Mouse (Mus musculus) urinary bladder, postnatal 36 days (tissue): ENCODE data around the gene Hamp.

Experiments
- DNase-seq, 2 experiments: peaks; one replicate each; pipeline ENCODE4 v3.0.0; 2022; ENCODE audit warnings: low spot score in 2 of 2, mixed read lengths in 1 of 2

Gene Hamp

DNA sequence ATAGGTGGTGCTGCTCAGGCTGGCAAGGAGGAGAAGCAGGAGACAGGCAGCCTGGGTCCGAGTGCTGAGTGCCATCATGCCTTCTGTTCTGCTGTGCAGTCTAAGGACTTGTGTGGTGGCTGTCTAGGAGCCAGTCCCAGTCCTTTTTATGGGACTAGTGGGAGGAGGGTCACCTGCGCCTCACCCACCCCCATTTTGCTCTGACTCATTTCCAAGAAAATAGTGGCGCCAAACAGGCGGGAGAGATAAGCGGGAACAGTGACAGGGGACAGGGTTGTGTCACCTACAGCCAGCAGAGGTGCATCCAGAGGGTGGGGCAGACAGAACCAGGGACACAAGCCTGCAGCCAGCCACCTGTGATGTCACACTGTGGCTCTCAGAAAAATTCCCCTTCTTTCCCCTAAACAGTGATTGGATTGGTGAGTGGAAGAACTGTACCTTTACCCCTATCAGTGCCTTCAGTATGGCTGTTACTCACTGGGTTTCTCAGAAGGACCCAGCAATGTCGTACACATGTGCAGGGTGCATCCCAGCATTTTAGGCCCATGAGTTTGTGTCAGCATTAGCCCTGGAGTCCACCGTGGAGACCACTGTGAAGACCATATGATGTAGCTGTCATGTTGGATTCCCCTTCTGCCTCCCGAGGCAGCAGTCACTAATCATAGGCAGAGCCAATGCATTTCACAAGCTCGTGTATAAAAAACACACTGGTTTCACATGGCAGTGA lies at the start of gene Hamp:
TSS of gene Hamp (minus strand) at position 124 of the 727 bp plus-strand sequence.
- no peak for DNase-seq

DNA sequence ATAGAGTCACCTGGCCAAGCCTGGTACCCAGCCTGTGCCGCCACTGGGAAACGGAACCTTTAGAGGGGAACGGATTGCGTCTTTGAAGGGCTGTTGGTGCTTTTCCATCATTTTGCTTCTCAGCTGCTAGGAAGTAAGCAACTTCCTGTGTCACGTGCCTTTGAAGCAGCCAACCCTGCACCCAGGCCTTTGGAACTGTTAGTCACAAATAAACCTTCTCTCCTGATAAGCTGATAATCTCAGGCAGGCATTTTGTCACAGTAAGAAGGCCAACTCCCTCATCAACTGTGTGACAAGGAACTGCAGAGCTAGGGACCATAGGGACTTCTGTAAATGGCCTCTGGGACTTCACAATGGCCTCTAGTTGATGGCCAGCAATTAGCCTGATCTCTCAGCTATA lies 48.3 kb upstream of the Hamp start:
- no peak for DNase-seq

DNA sequence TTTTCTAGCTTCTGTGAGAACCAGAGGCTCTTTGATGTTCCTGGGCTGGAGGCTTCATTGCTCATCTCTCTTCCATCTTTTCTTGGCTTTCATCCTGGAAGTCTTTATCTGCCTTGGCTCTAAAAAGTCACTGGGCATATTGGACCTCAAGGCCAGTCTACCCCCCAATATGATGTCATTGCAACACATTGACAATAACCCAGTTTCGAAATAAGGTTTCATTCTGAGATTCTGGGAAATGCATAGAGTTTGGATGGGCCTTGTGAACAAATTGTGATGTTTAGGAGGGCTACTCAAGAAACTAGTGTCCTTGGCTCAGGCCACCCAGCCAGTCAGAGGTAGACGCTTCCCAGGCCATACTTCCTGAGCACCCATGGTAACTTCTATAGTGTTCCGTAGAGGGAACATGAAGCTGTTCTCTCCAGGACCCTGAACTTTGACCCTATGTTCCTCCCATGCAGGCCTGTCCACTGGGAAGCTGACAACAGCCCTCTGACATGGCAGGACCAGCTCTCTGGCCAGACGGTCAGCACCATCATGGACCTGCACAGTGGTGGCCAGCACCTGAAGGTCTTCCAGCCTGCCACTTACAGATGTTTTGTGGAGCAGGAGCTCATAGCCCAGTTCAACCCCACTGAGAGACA lies 44.8 kb upstream of the Hamp start:
- no peak for DNase-seq

DNA sequence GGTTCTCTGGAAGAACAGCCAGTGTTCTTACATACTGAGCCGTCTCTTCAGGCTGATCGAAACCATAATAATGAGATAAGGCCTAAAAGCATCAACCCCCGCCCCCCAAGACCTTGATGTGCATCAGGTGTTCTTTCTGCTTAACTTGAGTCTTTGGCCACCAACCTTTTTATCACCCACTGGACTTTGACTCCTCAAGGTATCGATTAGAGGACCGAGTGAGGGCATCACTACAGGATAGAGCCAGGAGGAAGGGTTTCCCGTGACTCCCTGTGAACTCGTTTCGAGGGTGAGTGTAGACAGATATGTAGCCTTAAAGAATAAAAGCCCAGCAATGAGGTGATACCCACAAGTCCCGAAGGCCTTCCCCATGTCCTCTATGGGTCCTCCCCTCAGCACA lies 41.5 kb upstream of the Hamp start:
- no peak for DNase-seq

DNA sequence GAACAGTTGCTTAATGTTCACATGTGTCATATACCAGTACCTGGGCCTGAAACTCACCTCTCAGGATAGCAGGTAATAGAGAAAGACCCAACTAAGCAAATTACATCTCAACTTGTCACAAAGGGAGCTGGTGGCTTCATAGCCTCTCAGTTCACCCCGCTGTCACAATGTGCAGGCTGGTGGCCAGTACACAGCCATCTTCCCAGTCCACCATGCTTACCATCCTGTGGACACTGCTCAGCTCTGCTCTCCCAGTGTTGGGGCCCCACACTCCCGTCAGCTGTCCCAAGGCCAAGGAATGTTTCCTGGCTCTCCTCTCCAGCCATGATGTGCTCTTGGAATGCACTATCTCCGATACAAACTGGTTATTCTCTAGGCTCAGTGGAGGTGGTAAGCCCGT lies 37.9 kb upstream of the Hamp start:
- DNase-seq = no peak

DNA sequence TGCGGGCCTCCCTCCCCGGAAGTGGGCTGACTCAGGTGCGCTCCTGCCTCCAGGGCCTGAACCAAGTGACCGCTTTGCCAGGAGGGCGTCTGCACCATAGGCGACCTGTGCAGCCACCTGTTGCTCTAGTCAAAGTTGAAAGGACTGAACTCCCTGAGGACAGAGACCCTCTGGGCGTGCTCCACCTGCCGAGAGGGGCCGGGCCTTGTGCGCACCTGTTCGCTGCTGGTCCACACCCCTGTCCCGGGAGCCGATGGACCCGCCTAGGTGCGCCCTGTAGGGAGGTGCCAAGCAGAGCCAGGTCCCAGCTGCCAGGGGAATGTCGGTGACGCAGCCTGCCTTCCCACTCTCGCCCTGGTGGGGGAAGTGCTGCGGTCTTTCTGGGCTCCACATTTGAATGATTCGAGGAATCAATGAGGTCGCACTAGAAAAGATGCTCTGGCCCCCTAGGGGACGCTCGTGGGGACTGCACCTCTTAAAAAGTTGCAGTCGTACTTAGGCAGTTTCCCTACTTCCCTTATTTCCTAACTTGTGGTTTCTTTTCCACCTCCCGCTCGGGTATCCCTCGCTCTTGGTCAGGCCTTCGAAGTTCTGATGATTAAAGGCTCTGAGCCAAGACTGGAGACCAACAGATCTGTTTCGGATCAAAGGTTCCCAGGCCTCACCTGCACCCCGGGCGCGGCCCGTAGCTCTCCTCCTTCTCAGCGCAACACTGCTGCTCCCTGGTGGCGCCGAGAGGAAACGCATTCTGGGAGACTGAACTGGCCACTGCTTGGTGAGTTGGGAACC lies 29.9 kb upstream of the Hamp start, which contains the start of gene Fam187b:
TSS of gene Fam187b (plus strand) at position 290 of the 789 bp plus-strand sequence.
- DNase-seq = peak; percentile 86 to 90

DNA sequence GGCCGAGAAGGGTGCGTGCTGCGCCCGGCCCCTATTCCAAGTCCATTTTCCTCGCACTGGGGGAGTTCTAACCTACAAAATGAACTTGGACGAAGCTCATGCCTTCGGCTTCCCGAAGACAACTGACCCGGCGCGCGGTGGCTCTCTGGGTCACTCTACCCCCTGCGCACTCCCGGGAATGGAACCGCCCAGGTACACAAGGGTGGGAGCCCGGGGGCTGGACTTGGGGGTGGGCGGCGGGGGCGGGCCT lies 29.3 kb upstream of the Hamp start, which contains the start of gene Lsr:
TSS of gene Lsr (minus strand) at position 214 of the 250 bp plus-strand sequence.
- DNase-seq = no peak

DNA sequence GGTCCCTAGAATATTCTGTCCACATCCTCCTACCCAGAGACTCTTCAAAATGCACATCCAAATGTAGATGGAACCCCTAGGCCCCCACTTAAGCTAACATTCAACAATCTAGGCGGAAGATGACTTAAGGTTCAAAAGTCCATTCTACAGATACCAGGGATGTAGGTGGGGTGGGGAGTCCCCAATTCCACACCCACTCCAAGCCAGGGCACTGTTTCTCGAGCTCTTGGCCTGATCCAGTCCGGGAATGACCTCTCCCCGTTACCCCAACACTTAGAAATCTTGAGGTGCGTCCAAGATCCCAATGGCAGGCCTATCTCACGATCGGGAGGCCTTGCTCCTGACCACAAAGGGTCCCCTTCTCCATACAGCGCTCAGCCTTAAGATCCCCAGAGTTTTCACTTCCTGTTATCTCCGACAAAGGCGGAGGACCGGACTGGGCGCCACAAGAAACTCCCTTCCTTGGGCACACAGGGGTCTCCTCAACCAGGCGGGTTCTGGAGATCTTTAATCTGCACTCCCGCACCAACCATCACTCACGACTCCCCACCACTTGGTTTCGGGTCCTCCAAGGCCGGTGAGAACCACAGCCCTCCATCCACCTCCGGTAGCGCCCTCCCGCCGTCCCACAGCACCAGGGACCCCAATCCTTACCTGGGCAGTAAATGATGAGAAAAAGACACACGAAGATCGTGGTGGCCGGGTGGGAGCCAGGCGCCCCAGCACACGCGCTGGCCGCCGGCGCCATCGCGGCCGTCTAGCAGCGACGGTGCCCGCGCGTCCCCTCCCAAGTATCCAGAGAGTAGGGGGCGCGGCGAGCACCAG lies 28.8 kb upstream of the Hamp start:
- DNase-seq = no peak

DNA sequence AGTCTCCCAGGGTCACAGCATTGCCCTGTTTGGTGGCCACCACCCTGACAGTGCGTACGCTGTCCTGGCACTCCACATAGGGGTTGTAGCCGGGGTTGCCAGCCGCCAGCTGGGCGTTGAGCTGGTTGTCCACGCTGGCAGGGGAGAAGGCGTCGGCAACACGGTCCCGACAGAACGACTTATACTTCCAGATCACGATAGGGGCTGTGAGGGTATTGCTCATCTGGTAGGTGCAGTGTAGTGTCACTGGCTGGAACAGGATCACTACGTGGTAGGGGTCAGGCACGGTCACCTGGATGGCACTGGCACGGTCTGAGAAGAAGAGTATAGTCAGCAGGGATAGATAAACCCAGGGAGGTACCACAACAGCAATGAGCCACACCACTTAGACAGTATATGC lies 28.1 kb upstream of the Hamp start:
- DNase-seq = no peak

DNA sequence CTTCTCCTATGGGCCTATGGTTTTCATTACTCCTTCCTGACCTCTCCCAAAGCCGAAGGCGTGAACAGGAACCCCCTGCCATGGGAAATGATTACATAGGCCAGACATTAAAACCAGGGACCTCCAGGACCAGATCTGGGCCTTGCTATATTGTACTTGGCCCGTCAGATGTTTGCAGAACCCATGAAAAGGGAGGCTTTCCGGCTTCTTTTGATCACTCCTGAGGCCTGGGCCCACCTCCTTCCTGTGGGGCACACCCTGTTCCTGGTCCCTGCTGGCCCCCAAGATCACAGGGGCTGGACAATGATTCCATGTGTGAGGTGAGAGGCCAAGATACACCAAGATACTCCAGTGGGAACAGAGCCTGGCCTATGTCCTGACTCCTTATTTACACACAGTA lies 25.3 kb upstream of the Hamp start:
- DNase-seq = no peak

DNA sequence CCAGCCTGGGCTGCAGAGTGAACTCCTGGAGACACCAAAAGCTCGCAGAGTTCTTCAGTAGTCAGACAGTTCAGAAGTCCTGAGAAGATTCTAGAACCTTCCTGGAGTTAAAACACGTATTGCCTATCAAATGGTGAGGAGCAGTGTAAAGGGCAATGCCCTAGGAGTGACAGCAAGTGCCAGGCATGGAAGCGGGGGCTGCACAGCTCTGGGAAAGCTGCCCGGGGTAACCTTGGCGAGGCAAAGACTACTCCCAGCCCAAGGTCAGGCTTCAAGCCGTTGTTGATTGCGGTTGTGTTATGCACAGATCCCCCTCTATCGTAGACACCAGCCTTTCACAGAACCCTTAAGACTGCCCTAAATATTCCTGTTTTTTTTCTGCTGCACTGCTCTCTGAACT lies 24.8 kb upstream of the Hamp start:
- no peak for DNase-seq

DNA sequence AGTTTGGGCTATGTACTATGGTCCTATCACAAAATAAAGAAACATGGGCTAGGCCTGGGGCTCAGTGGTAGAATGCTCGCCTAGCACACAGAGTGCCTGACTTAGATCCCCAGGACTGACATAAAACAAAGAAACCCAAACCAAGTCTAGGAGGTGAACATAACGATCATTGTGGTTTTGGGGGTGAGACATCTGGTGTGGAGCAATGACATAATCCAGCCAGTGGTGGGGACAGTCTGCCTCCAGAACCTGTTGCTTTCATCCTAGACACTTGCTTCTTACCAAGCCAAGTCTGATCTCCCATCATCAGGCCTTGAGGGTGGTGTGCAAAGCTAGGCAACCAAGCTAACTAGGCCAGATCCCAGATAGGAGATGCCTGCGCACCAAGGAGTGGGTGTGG lies 22.8 kb upstream of the Hamp start:
- DNase-seq = no peak

DNA sequence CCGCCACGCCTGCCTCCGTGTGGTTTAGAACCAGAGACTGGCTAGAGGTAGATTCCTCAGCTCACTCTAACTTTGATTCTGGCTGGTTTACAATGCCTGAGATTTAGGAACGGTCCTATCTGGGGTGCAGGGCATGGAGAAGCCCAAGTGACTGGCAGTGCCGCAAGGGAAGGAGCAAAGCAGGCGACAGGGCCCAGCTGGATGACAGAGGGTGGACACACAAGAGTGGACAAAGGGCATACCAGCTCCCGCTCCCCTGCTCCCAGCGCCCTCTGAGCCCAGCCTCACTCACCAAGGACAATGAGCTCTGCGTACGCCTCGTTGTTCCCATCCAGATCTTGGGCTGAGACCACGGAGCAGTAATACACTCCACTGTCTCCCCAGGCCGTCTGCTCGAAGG lies 21.8 kb upstream of the Hamp start:
- DNase-seq = no peak

DNA sequence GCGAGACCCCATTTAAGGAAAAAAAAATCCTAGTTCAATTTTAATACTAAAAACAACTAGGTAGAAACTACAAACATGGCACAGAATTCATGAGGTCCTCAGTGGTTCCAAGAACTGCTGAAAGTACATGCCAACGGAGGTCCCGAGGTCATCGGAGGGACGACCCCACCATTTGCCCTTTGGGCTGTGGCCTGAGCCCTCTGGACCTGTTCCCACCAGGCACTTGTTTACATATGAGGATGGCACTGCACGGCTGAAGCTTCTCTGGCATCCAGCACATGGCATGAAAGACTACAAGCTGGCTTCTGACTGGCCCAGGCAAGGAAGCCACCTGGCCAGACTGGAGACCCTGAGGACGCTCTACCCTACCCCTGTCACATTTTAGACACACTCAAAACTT lies 20.5 kb upstream of the Hamp start:
- no peak for DNase-seq

DNA sequence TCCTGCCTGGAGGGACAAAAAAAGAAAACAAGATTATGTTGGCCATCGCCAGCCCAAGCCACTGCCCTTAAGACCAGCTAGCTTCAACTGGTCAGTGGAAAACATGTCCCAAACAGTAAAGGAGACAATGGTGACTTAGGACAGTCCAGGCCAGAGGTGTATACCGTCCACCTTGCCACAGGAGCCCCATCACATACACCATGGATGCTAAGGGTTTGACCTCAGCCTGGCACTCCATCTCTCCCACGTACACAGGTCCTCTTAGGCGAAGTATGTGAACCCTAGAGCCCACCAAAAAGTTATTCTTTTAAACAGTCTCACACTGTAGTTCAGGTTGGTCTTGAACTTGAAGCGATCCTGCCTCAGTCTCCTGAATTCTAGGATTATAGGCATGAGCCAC lies 19.0 kb upstream of the Hamp start:
- DNase-seq = no peak

DNA sequence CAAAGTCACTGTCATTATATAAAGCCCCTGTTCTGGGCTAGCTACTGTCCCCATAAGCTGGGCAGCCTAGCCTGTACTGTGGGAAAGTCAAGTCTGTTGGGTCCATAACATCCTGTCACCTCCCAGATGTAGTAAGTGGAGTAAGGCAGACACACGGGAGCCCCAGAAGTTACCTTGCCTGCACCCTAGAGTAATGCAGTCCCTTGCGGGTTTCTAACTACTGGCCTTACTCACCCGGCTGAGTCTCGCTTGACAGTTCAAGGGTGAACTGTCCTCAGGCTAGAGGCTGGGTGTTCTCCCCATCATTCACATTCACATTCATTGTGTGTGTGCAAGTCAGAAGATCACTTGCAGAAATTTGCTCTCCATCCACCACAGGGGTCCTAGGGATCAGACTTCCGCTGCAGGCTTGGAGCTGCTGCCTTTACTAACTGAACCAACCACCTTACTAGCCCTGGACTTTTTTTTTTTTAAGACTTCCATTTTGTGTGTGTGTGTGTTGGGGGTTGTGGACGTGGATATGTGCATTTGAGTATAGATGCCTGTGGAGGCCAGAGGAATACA lies 16.0 kb upstream of the Hamp start:
- no peak for DNase-seq

DNA sequence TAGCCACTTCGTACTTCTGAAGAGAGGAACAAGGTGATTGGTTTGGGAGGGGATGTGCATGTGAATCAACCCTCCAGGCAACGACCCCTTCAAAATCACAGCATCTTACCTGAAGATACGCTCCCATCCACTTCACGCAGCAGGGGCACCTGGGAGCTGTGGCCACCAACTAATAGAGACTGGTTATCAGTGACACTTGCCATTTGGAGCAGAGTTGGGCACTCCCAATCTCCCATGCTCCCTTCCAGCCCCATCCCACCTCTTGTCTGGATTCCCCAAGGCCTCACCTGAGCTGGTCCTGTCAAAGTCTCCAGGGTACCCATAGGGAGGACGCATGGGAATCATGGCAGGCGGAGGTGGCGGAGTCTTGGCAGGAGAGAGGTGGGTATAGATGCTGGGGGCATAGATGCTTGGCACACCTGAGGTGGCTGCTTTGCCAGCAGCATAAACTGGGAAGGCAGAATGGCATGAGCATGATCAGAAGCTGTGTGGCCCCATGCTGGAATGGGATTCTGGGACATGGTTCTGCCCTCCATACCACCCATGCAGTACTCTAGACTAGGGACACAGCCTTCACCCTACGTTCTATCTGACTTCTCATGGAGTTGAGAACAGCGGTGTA lies 15.1 kb upstream of the Hamp start:
- DNase-seq = no peak

DNA sequence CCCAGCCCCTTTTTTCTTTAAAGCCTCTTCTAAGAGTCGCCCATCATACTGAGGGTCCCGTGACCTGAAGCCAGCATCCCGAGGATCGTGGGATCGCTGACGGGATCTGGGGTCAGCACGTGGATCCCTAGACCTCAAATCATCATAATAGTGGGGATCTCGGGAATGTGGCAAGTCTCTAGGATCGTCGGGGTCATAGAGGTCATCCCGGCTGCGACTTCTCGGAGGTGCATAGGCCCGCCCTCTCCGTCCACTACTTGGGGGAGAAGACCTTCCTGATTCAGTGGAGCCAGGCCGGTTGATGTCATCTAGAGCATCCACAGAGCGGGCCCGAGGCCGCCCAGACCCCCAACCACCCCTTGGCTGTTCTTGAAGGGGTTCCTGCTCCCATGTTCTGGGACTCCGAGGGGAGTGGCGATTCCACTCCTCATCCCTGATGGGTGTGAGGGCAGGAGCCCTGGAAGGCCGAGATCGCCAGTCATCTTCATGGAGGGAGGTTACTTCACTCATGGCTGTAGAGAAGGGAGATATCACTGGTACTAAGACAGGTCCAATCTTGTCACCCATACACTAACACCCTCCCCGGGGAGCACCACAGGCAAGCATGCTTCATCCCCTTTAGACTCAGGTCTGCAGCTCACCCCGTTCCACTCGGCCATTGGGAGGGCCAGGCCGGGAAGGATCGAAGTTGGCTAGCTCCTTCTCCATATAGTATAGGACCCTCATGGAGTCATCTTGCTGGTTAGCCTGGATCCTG lies 14.5 kb upstream of the Hamp start:
- no peak for DNase-seq

DNA sequence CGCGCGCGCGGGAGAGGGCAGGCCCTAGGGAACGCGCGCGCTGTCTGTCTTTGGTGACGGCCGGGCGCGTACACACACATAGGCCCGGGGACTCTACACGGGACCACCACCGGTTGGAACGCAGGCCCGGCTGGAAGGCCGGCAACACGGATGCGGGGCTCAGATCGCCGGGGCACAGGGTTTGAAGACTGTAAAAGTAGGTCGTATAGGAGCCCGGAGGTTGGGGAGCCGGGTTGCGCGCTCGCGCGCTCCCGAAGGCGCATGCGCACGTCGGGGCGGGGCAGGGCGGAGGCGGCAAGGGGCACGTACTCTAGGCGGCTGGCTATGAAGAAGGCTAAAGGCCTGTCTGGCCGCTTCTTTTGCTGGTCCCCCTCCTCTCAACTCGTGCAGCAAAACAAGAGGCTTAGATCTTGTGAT lies 13.5 kb upstream of the Hamp start:
- peak; percentile 91 to 95 for DNase-seq

DNA sequence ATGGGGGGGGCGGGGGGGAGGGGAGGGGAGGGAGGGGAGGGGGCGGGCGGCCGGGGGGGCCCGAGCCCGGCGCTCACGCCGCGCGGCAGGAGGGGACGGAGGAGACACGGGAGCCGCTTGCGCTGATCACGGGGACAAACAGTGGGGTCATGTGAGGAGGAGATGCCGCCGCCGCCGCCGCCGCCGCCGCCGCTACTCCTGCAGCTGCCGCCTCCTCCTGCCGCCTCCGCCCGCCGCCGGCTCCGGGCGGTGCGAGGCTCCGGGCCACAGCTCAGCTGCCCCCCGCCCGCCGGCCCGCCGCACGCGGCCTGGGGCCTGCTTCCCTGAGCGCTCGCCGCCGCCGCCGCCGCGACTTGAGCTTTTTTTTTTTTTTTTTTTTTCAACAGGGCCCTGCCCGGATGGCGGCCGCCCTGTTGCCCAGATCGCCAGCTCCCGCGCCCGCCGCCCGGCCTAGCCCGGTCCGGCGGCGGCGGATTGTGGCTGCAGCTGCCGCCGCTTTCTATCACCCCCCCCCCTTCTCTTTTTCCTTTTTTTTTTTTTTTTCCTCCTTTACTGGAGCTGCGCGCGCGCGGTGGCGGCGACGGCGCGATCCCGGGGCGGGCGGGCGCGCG lies 13.0 kb upstream of the Hamp start, which contains the start of gene Usf2:
TSS of gene Usf2 (minus strand) at position 48 of the 611 bp plus-strand sequence.
- peak; percentile 50 to 75 for DNase-seq
